Mouse (Mus musculus) CD4-positive helper T cell, adult 2 months (primary cell): Measurements from ENCODE around the gene Dbt.
"Not testable (repeated sequence)": the region's sequence is repeated elsewhere in the genome, so short reads cannot be mapped to it uniquely, and the experiment has no call there.

ENCODE experiments used
- DNase-seq: peaks from one replicate; pipeline ENCODE4 v3.0.0-alpha.2; 2012; ENCODE audit warnings: low read depth, missing footprints, low spot score

Dbt gene

DNA sequence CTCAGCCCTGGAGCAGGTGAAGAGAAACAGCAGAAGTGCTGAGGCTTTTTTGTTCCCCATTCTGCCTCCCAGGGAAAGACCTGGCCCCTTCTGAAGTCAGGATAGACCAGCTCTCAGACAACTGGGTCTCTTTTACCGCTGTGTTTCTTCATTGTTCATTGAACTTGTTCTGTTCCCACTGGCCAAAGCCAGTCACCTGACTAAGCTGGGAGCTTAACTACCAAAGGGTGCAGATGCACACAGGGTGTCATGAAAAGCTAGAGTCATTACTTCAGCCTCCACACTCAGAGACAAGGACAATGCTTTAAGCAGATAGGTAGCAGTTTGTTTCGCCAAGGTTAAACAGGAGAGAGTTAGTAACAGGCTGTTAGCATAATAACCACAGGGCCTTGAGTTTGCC is 29.2 kb downstream of the Dbt start:
- no peak for DNase-seq

- no peak for DNase-seq
Measured at GRCm38 (mm10) chr3:116542532-116542931, 29.7 kb downstream of the Dbt start.

DNA sequence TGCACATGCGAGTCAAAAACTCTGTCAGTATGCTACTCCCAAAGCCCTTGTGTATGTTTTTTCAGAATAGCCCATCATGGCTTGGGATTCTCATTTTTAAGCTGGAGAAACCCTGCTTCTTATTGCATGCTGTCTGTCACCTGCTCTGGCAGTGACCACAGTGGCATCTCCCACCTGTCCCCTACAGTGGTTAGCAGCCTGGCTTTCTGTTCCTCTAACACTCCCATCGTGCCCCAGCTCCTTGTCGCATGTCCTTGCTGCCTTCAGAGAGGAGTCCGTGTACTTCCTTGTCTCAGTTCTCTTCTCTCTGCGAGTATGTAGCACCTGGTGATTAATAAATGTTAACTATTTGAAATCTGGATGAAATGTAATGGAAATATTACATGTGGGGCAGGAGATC is 34.6 kb downstream of the Dbt start:
- DNase-seq: no peak

GRCm38 (mm10) chr3:116551362-116551761 is 38.5 kb downstream of the Dbt start:
- no peak for DNase-seq

GRCm38 (mm10) chr3:116561315-116561714 is 48.4 kb downstream of the Dbt start:
- DNase-seq: not testable (repeated sequence)

DNA sequence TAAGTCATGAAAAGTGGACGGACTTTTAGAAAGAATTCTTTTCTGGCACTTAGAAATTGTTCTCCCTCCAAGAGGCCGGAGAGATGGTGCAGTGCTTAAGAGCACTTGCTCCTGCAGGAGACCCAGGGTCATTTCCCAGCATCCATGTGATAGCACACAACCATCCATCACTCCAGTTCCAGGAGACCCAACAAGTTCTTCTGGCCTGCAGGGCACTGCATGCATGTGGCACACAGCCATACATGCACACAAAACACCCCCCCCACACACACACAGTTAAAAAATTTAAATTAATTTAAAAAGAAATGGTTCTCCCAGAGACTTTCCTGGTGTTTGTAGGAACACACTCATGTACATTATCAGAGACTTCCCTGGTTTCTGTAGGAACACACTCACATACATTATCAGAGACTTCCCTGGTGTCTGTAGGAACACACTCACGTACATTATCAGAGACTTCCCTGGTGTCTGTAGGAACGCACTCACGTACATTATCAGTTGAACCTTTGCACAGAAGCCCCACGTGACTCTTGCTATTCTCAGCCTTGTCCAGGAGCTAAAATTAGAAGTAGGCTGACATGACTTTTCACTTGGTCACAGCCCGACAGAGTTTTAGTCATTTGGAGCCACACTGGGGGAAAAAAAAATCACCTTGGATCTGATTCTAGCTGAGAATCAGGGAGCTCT is 49.7 kb downstream of the Dbt start, which contains the start of gene Lrrc39:
Gene Lrrc39 (plus strand): TSS at position 566 of the 687 bp plus-strand sequence.
- no peak for DNase-seq

DNA sequence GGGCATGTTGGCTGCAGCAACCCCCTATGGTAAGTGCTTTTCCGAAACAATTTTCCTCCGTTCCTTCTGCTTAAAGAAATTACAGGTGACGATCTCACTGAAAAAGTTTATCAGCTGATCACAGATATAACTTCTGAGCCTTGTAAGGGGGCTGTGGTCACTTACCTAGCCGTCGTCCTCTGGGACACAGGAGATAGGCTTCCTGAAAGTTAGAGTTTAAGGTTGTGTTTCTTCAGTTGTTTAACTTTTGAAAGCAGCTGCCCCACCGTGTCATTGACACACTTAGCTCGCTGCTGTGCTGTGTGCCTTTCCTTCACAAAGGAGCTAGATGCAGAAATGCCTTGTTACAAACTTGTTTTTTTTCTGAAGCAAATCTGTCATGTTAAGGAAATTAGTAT is 50.2 kb downstream of the Dbt start:
- no peak for DNase-seq

- DNase-seq: no peak
Measured at GRCm38 (mm10) chr3:116570628-116571027, 57.8 kb downstream of the Dbt start.

- DNase-seq: no peak
Measured at GRCm38 (mm10) chr3:116577286-116577685, 64.4 kb downstream of the Dbt start.

DNA sequence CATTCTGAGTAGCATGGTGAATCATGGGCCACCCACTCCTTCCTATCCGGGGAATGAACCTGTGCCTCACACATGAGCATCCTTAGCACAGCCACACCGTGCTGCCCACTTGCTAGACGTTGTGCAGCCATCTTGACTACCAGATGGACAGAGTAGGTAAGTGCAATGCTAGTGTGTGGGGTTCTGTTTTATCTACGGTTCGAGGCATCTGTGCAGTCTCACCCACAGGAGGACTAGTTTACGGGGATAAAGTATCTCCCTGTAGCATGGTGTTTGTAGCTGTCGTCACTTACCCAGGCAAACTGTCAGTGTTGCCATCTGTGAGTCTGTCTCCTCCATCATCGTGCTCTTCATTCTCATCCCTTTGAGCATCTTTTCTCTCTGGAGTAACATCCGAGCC is 69.3 kb downstream of the Dbt start:
- DNase-seq: peak; percentile 12

DNA sequence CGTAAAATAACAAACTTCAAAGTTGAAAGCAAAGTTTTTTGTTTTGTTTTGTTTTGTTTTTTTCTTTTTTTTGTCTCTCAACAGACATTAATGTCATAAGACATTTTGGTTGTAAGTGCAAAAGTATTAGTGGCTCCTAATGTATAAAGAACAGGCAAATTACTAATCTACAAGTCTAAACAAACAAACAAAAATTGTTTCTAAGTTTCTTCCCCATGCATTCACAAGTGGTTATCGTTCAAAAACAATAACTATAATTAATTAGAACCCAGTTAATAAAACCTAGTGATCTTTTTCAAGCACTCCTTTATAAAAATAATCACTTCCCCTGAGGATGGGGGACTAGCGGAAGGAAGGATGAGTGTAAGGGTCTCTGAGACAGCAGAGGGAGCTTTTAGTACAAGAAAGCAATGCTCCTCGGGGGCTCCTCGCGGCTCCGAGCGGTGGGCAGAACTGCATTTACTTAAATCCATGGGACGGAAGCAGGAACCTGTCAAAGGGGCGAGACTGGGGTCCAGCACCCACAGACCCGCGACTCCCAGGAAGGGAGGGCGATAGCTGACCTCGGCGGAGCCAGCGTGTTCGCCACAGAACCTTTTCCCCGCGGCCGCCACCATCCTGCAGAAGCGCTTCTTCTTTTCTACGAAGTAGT is 81.3 kb downstream of the Dbt start:
- DNase-seq: no peak

- peak; percentile 97 for DNase-seq
Measured at GRCm38 (mm10) chr3:116594728-116595602, 82.1 kb downstream of the Dbt start, which contains the start of gene Sass6. TSS of gene Sass6 (plus strand) at chr3:116594982.

- no peak for DNase-seq
Measured at GRCm38 (mm10) chr3:116595603-116595991, 82.7 kb downstream of the Dbt start.
